Mouse (Mus musculus) frontal cortex, postnatal 10 days (tissue): ENCODE measurements around the gene Ptpn14.
A peak's percentile ranks its signal among the peaks of the same experiment; 100 is the strongest.

Source experiments
- DNase-seq, 2 experiments: peaks; one replicate each; pipeline ENCODE4 v3.0.0; 2022; ENCODE audit warnings: low spot score in 2 of 2, mixed read lengths in 1 of 2

Gene Ptpn14

GRCm38 (mm10) chr1:189864846-189865560 lies 136.9 kb downstream of the Ptpn14 start:
- no peak for DNase-seq

- no peak for DNase-seq
Observed at GRCm38 (mm10) chr1:189866621-189867020, 138.6 kb downstream of the Ptpn14 start.

GRCm38 (mm10) chr1:189867034-189867433 lies 139.0 kb downstream of the Ptpn14 start:
- no peak for DNase-seq

- no peak for DNase-seq
Observed at GRCm38 (mm10) chr1:189867497-189867896, 139.4 kb downstream of the Ptpn14 start.

- DNase-seq, result no peak
Observed at GRCm38 (mm10) chr1:189868036-189868435, 140.0 kb downstream of the Ptpn14 start.

- DNase-seq, result no peak
Observed at GRCm38 (mm10) chr1:189869651-189870270, 141.7 kb downstream of the Ptpn14 start.

- DNase-seq, result no peak
Observed at GRCm38 (mm10) chr1:189870539-189870938, 142.5 kb downstream of the Ptpn14 start.

GRCm38 (mm10) chr1:189871625-189872024 lies 143.6 kb downstream of the Ptpn14 start:
- no peak for DNase-seq

- no peak for DNase-seq
Observed at GRCm38 (mm10) chr1:189872050-189872449, 144.0 kb downstream of the Ptpn14 start.

- DNase-seq, result no peak
Observed at GRCm38 (mm10) chr1:189873591-189873990, 145.5 kb downstream of the Ptpn14 start.

GRCm38 (mm10) chr1:189875439-189875861 lies 147.4 kb downstream of the Ptpn14 start:
- no peak for DNase-seq

- DNase-seq, result no peak
Observed at GRCm38 (mm10) chr1:189876162-189876561, 148.1 kb downstream of the Ptpn14 start.

GRCm38 (mm10) chr1:189879212-189879611 lies 151.1 kb downstream of the Ptpn14 start:
- no peak for DNase-seq

GRCm38 (mm10) chr1:189879965-189880364 lies 151.9 kb downstream of the Ptpn14 start:
- DNase-seq, result no peak

GRCm38 (mm10) chr1:189880745-189881144 lies 152.7 kb downstream of the Ptpn14 start:
- no peak for DNase-seq

- DNase-seq, result peak in 1 of 2 experiments; percentile 34
Observed at GRCm38 (mm10) chr1:189882886-189883285, 154.8 kb downstream of the Ptpn14 start.

- DNase-seq, result peak in 1 of 2 experiments; percentile 53
Observed at GRCm38 (mm10) chr1:189883531-189884170, 155.6 kb downstream of the Ptpn14 start.

GRCm38 (mm10) chr1:189884951-189885350 lies 156.9 kb downstream of the Ptpn14 start:
- DNase-seq, result no peak

- DNase-seq, result no peak
Observed at GRCm38 (mm10) chr1:189885975-189886374, 157.9 kb downstream of the Ptpn14 start.

- DNase-seq, result peak in 1 of 2 experiments; percentile 47
Observed at GRCm38 (mm10) chr1:189887518-189887917, 159.4 kb downstream of the Ptpn14 start.

- no peak for DNase-seq
Observed at GRCm38 (mm10) chr1:189888749-189889148, 160.7 kb downstream of the Ptpn14 start.

GRCm38 (mm10) chr1:189894191-189894590 lies 166.1 kb downstream of the Ptpn14 start:
- no peak for DNase-seq

- no peak for DNase-seq
Observed at GRCm38 (mm10) chr1:189897861-189898260, 169.8 kb downstream of the Ptpn14 start.
